Mouse (Mus musculus) embryonic facial prominence, embryonic 11.5 days (tissue): ENCODE measurements around the gene Efl1. TPM values are rescaled to one million over a fixed set of nuclear protein-coding genes. Genes with fewer than 3 reads are reported as not detected.

Source experiments
- polyA plus RNA-seq: library from polyadenylated mRNA; unstranded; fragments of >200 nt; fragmentation: Nextera tagmentation; extraction: Ambion mirVana; gene quantifications from 2 replicates; pipeline ENCODE4 v1.2.1, GENCODE M21; 2014

The Efl1 gene
- polyA plus RNA-seq, 1 experiment from 2014 or later, result 24.0 TPM

Other genes with a start within 250 kb of the Efl1 start
- gene Saxo2, start 86 bp upstream of the Efl1 start, polyA plus RNA-seq, result 6.0 and 7.0 TPM in 2 replicates
- gene Mex3b, start 218.7 kb downstream of the Efl1 start, polyA plus RNA-seq, result 39.7 and 41.6 TPM in 2 replicates